ENCODE assay signal across 13 mouse cellular contexts in genomic region chr11:4948792-4949191, GRCm38 (mm10). TPM values are rescaled to one million over a fixed set of nuclear protein-coding genes. Genes with fewer than 3 reads are reported as not detected.
DNase-seq lines count a peak whose midpoint lies in the region; ATAC-seq and TF ChIP-seq lines count a peak whose summit lies in the region.
"Had no signal": no experiment of that assay in that cellular context is flagged by ENCODE, and none has a peak within 500 bp of the region (broad histone marks: within the 10 kb centered on the region; RNA-seq: fewer than 3 reads in every experiment).

No protein-coding gene starts in this region.

- no peak for ATAC-seq in neural tube, embryonic 11.5 days (ENCODE audit: insufficient read depth, low FRiP score, low TSS enrichment)
- no peak for ATAC-seq in midbrain, embryonic 13.5 days
- no peak for ATAC-seq in inflammation-experienced regulatory T-cells, adult 6 months

- DNase-seq in cerebellum, adult 2 months, result no peak
- no peak for DNase-seq in cerebellum, adult 18-20 months
- DNase-seq in neural tube, embryonic 11.5 days (ENCODE audit: low spot score), result no peak
- no peak for DNase-seq in neural tube, embryonic 10.5 days (ENCODE audit: extremely low spot score, low spot score)
- no peak for DNase-seq in thymus, postnatal 10 days (ENCODE audit: low spot score in 2 of 2)
- DNase-seq in embryo, embryonic 10.5 days (ENCODE audit: low spot score), result no peak
- DNase-seq: cerebellum, adult 9-10 months; heart, adult 11 months had no signal

- peaks cover 2% of the 10 kb centered on the region for H3K27me3 ChIP-seq in cerebellum, adult 2 months (ENCODE audit: control insufficient read depth, insufficient read depth, low read length)
- peaks cover 76% of the 10 kb centered on the region for H3K27me3 ChIP-seq in neural tube, embryonic 11.5 days (ENCODE audit: control insufficient read depth, insufficient read depth, low read length)
- peaks cover 97% of the 10 kb centered on the region for H3K27me3 ChIP-seq in midbrain, embryonic 13.5 days

- no peak overlapping the region for H3K9ac ChIP-seq in neural tube, embryonic 11.5 days (ENCODE audit: low read length)
- peak overlapping the region; percentile 24; the same call in 1 of the 2 replicates for H3K9ac ChIP-seq in midbrain, embryonic 13.5 days (replicated peaks)
- H3K9ac ChIP-seq: embryonic facial prominence, embryonic 13.5 days; liver, embryonic 13.5 days; stomach, embryonic 15.5 days had no signal

- peak overlapping the region; percentile 7; the same call in 1 of the 2 replicates for H3K4me2 ChIP-seq in neural tube, embryonic 11.5 days (ENCODE audit: low read depth)
- H3K4me2 ChIP-seq in midbrain, embryonic 13.5 days (replicated peaks), result peak overlapping the region; percentile 81
- H3K4me2 ChIP-seq: liver, embryonic 13.5 days had no signal

- H3K27ac ChIP-seq in cerebellum, adult 2 months (ENCODE audit: insufficient read depth, low read length), result no peak overlapping the region
- H3K27ac ChIP-seq in neural tube, embryonic 11.5 days (ENCODE audit: low read depth, low read length), result no peak overlapping the region
- H3K27ac ChIP-seq in midbrain, embryonic 13.5 days, result no peak overlapping the region
- H3K27ac ChIP-seq: embryonic facial prominence, embryonic 13.5 days; liver, embryonic 13.5 days; stomach, embryonic 15.5 days had no signal

- no peak for TF ChIP-seq POLR2A in cerebellum, adult 2 months (IDR thresholded peaks at IDR 0.05; ENCODE audit: borderline replicate concordance, insufficient read depth, low read length)

- WGBS in cerebellum, adult 2 months, result 27% methylated on average over 8 of the region's 8 CpGs
- 38% methylated on average over 8 of the region's 8 CpGs for WGBS in neural tube, embryonic 11.5 days
- 36% methylated on average over 8 of the region's 8 CpGs for WGBS in midbrain, embryonic 13.5 days

- H3K9me3 ChIP-seq in neural tube, embryonic 11.5 days (ENCODE audit: control insufficient read depth, low read length), result no peaks in the 10 kb centered on the region
- H3K9me3 ChIP-seq in midbrain, embryonic 13.5 days, result no peaks in the 10 kb centered on the region
- H3K9me3 ChIP-seq: embryonic facial prominence, embryonic 13.5 days; liver, embryonic 13.5 days; stomach, embryonic 15.5 days had no signal

- peak overlapping the region; percentile 1 for H3K4me3 ChIP-seq in cerebellum, adult 2 months (replicated peaks; ENCODE audit: insufficient read depth, low read depth, low read length)
- no peak overlapping the region for H3K4me3 ChIP-seq in neural tube, embryonic 11.5 days (ENCODE audit: low read depth, low read length)
- H3K4me3 ChIP-seq in midbrain, embryonic 13.5 days (replicated peaks), result peak overlapping the region; percentile 66

- TF ChIP-seq CTCF in cerebellum, adult 2 months (IDR thresholded peaks at IDR 0.05; ENCODE audit: borderline replicate concordance, insufficient read depth, low read depth, low read length), result no peak

- H3K36me3 ChIP-seq in neural tube, embryonic 11.5 days (ENCODE audit: control insufficient read depth, insufficient read depth, low read length), result no peaks in the 10 kb centered on the region
- H3K36me3 ChIP-seq in midbrain, embryonic 13.5 days, result no peaks in the 10 kb centered on the region
- H3K36me3 ChIP-seq: embryonic facial prominence, embryonic 13.5 days; liver, embryonic 13.5 days; stomach, embryonic 15.5 days had no signal

- no peaks in the 10 kb centered on the region for H3K4me1 ChIP-seq in cerebellum, adult 2 months (ENCODE audit: control insufficient read depth, insufficient read depth, low read length)
- peaks cover 12% of the 10 kb centered on the region for H3K4me1 ChIP-seq in neural tube, embryonic 11.5 days (ENCODE audit: control insufficient read depth, insufficient read depth, low read length)
- H3K4me1 ChIP-seq in midbrain, embryonic 13.5 days (replicated peaks), result peaks cover 48% of the 10 kb centered on the region

RNA-seq across cellular contexts. Expression of gene Nefh, which starts 0.9 kb away (rescaled TPM):
- 197 and 273 TPM in 2 replicates for polyA plus RNA-seq in cerebellum, adult 2 months (2012; rRNA removed)
- 1.4 and 1.9 TPM in 2 replicates for polyA plus RNA-seq in neural tube, embryonic 11.5 days (2014; fragmentation: Nextera tagmentation; extraction: Ambion mirVana)
- 1.2 TPM in 2 replicates for polyA plus RNA-seq in midbrain, embryonic 13.5 days (2015; fragmentation: Nextera tagmentation; extraction: Ambion mirVana)
- polyA plus RNA-seq in inflammation-experienced regulatory T-cells, adult 6 months (2017; shearing (Covaris generic)), result 1 to 10 TPM; 6.4 to 7.0 (median 6.4) TPM

RNA-seq across cellular contexts. Expression of gene Ap1b1, which starts 37.8 kb away (rescaled TPM):
- 180 and 181 TPM in 2 replicates for polyA plus RNA-seq in cerebellum, adult 2 months (2012; rRNA removed)
- 65.1 and 73.6 TPM in 2 replicates for polyA plus RNA-seq in neural tube, embryonic 11.5 days (2014; fragmentation: Nextera tagmentation; extraction: Ambion mirVana)
- 87.2 and 93.9 TPM in 2 replicates for polyA plus RNA-seq in midbrain, embryonic 13.5 days (2015; fragmentation: Nextera tagmentation; extraction: Ambion mirVana)
- 10 to 100 TPM; 48.9 to 55.5 (median 50.0) TPM for polyA plus RNA-seq in inflammation-experienced regulatory T-cells, adult 6 months (2017; shearing (Covaris generic))

RNA-seq across cellular contexts. Expression of gene Thoc5, which starts 53.7 kb away (rescaled TPM):
- 49.6 and 56.8 TPM in 2 replicates for polyA plus RNA-seq in cerebellum, adult 2 months (2012; rRNA removed)
- 56.5 and 61.1 TPM in 2 replicates for polyA plus RNA-seq in neural tube, embryonic 11.5 days (2014; fragmentation: Nextera tagmentation; extraction: Ambion mirVana)
- 63.3 and 65.1 TPM in 2 replicates for polyA plus RNA-seq in midbrain, embryonic 13.5 days (2015; fragmentation: Nextera tagmentation; extraction: Ambion mirVana)
- polyA plus RNA-seq in inflammation-experienced regulatory T-cells, adult 6 months (2017; shearing (Covaris generic)), result 10 to 100 TPM; 32.7 to 43.7 (median 36.2) TPM

Comparison
In these comparisons a context has a peak if more than half of its experiments do, and no peak if none do; other contexts are left out.
1. RNA of gene Nefh, which starts 0.9 kb away (polyA plus RNA-seq): 197 to 273 TPM in cerebellum, adult 2 months; 6.4 to 7.0 TPM in inflammation-experienced regulatory T-cells, adult 6 months, 1.4 to 1.9 TPM in neural tube, embryonic 11.5 days and 1.2 TPM in midbrain, embryonic 13.5 days; every median in the first group is over 10 times any median in the second.